Mouse (Mus musculus) ES-E14 (cell line): ENCODE measurements around the gene Dnajc7.

Source experiments
- CHD2 ChIP-seq: IDR thresholded peaks from 2 replicates; pipeline ENCODE4 v1.6.1; 2014; ENCODE audit warnings: mild to moderate bottlenecking, low read depth, low read length, inconsistent platforms
- HCFC1 ChIP-seq: IDR thresholded peaks from 2 replicates; pipeline ENCODE4 v1.6.1; 2012; ENCODE audit warnings: low read length, inconsistent platforms, borderline replicate concordance; ENCODE audit not compliant: insufficient read depth
- MAFK ChIP-seq: IDR thresholded peaks from 2 replicates; pipeline ENCODE4 v1.6.1; 2014; ENCODE audit warnings: mild to moderate bottlenecking, low read depth, low read length, inconsistent platforms; ENCODE audit not compliant: insufficient read depth
- ZC3H11A ChIP-seq: IDR thresholded peaks from 2 replicates; pipeline ENCODE4 v1.6.1; 2012; ENCODE audit warnings: low read depth, mild to moderate bottlenecking, inconsistent platforms, low read length, borderline replicate concordance

GRCm38 (mm10) chr11:100541577-100541976 is 78.4 kb downstream of the Dnajc7 start:
- no peak for TF ChIP-seq ZC3H11A
- no peak for TF ChIP-seq MAFK
- no peak for TF ChIP-seq HCFC1
- TF ChIP-seq CHD2 = no peak
